Mouse (Mus musculus) liver, adult (tissue): ENCODE measurements around the gene Med9.

ENCODE experiments used
- GATA4 ChIP-seq: IDR thresholded peaks from 2 replicates; pipeline ENCODE4 v1.6.1; 2014; ENCODE audit warnings: mild to moderate bottlenecking, low read length; ENCODE audit not compliant: insufficient replicate concordance

Med9 gene

DNA sequence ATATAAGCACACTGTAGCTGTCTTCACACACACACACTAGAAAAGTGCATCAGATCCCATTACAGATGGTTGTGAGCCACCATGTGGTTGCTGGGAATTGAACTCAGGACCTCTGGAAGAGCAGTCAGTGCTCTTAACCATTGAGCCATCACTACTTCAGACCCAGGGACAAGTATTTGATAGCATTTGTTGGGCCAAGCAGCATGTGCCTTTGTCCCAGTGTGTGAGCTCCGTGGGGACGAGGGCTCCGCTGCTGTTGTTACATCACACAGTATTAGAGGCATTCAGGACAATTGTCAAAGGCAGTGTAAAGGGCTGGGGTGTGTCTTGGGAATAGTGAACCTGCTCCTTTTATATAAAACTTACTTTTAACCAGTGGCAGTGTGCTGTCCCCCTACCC is 11.0 kb upstream of the Med9 start:
- TF ChIP-seq GATA4 = no peak

GRCm38 (mm10) chr11:59937615-59938014 is 10.4 kb upstream of the Med9 start:
- TF ChIP-seq GATA4 = no peak

DNA sequence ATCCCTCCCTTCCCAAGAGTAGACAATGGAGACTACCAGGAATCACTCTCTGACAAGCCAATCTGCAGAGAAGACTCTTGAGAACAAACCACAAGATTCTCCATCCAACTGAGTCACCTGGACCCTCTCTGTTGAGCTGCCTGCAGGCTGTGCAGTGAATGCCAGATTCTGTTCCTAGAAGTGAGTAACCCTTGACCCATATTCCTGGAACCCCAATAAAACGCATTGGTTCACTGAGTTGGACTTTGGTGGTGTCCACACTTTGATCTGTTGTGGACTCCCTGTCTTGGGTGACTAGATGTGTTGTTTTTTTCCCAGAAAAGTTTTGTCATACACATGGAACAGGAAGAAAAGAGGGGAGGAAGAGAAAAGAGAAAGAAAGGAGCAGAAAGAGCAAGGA is 8.2 kb upstream of the Med9 start:
- no peak for TF ChIP-seq GATA4

DNA sequence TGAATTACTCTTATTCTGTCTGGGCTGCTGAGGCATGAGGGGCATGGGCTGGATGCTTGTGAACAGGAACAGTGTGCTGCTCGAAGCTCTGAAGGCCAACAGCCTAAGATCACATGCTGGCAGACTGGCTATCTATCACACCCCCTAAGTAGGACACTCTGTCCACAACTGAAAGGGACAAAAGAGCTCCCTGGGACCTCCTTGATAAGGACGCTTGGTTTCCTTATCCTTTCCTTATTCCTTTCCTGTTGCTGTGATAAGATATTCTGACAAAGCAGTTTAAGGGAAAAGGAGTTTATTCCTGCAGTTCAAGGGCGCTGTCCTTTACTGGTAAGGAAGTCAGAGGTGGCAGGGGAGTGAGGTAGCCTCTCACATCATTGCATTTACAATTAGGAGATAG is 7.4 kb upstream of the Med9 start:
- peak; percentile 98 for TF ChIP-seq GATA4

DNA sequence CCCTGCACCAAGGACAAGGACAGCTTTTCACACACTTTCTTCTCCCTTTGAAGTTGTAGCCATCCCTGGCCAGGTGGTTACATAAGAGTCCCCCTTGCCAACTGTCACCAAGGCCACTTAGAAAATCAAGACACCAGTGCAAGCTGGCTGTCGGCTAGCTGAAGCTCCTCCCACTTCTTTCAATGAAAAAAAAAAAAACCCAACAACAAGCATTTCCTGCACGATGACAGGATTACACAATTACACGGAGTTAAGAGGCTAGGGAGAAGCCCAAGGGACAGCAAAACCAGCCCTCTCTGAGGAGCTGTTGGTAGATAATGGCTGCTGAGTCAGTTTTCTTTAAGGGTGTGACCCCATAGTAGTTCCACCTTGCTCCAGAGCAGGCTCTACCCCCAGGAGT is 6.6 kb upstream of the Med9 start:
- TF ChIP-seq GATA4 = no peak

DNA sequence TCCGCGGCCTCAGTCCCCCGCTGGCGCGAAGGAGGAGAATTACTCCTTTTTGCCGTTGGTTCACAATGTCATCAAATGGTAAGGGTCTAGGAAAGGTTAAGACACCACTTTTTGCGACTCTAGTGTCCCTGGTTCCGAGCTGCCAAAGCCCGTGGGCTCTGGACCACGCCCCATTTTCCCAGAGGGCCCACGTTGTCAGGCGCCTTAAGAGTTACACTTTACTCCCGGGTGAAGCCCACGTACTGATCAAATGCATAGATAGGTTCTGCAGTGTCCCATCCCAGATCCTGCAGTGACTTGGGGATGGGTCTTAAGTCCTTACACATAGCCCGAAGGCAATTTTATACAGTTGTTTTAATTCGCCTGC is 378 bp downstream of the Med9 start:
- no peak for TF ChIP-seq GATA4

GRCm38 (mm10) chr11:59952892-59953291 is 4.9 kb downstream of the Med9 start:
- TF ChIP-seq GATA4 = no peak

GRCm38 (mm10) chr11:59956749-59957148 is 8.7 kb downstream of the Med9 start:
- no peak for TF ChIP-seq GATA4

DNA sequence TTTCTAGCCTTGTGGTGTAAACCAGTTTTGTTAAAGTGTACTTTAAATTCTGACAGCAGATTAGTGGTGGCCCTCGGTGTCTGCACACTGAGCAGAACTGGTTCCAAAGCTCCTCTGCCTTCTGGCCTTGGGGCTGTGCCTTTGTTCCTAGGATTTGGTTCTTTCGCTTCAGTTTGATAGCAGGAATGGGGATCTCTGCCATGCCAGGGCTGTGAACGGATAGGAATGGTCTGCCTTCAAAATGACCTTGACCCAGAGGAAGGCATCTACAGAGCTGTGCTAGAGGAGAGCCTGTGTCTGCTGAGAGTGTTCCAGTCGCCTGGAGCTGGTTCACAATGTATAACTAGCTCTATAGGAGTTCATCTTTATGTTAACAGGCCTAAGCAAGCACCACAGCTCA is 11.4 kb downstream of the Med9 start:
- no peak for TF ChIP-seq GATA4

DNA sequence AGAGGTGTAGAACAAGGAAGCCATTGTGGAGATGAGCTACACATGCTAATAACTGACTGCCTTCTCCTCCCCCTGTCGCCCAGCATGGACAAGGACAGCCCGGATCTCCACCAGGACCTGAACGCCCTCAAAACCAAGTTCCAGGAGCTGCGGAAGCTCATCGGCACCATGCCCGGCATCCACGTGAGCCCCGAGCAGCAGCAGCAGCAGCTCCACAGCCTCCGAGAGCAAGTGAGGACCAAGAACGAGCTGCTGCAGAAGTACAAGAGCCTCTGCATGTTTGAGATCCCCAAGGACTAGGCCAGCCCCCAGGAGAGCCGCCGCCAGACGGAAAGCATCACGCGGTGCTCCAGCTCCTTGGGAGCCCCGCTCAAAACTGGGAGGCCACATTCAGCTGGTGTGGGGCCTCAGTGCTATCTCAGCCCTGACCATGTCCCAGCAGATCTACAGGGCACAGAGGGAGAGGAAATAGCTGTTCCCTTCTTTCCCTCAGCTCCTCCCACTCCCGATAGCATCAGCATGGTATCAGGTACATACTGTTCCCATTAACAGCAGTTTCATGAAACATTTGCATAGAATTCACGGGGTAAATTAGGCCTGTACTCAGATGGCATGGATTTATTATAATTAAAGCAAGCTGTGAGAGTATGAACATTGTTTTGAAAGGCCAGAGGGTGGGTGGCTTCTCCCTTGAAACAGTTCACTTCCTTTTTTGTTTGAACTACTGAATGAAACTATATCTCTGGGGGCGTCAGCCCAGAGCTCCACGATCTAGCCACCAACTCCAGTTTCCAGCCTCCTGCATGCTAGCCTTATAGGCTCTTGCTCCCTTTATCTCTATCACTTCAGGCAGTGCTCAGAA is 12.7 kb downstream of the Med9 start:
- no peak for TF ChIP-seq GATA4

DNA sequence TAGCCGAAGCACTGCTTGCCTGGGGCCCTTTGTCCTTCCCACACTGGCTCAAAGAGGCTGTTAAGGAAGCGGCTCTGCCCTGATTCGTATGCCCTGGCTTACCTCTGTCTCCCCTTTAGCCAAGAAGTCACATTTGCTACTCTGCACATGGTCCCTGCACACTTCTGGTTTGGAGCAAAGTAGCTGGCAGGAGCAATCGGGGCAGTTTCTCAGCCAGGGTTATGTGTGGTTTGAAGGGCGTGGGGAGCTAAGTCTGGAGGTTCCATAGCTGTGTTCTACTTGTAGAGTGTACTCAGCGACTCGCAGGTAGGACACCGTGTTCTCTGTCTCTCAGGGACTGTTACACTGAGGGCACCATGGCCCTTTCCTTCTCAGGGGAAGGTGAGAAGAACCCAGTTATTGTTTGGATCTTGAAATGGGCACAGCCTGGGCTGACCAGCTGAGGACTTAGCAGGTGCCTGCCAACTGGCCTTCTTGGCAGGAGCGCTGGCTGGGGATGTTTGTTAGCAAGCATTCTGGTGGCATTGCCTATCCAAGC is 13.4 kb downstream of the Med9 start:
- TF ChIP-seq GATA4 = no peak

DNA sequence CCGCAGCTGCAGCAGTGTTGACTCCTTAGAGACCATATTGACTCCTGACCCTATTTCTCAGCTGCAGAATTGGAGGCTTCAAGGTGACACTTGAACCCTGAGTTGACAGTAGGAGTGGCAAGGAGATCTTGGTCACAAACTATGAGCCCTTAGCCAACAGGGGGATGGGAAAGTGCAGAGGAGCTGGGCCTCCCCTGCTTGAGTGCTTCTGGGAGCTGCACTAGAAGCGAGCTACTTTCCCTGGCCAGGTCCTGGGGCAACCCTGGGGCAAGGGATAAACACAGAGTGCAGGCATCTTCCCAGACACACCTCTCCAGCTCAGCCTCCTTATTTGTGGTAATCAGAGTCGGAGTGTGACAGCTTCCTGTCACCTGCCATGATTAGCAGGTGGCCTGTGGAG is 14.6 kb downstream of the Med9 start:
- no peak for TF ChIP-seq GATA4

DNA sequence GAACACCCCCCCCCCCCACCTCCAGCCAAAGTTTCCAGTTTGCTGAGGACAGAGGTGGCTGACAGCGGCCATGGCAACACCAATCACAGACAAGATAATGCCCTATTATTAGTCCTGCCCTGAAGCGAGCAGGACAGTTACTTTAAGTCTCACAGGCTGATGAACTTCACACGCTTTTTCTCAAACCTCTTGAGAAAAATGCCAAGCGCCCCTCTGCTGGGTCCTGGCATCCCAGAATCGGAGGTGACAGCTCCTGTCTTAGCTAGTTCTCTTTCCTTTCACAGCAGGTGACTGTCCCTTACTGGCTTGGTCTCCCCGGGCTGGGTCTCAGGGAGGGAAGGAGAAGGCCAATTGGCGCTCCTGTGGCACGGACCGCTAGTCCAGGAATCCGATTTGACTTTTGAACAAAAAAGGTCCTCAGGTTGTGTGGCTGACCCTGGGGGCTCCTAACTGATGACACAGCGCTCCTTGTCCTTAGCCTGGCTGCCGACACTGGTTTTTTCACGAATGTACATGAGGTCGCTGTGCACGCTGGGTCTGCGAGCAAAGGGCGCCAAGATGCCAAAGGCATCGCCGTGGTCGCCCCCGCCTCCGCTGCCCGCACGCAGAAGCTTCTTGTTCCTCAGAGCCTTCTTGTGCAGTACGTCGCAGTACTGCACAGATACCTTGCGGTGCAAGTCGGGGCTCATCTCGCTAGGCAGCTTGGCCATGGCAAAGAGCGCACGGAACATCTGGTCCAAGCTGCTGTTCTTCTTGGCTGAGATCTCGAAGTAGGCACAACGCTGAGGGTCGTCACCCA is 15.6 kb downstream of the Med9 start:
- TF ChIP-seq GATA4 = no peak

DNA sequence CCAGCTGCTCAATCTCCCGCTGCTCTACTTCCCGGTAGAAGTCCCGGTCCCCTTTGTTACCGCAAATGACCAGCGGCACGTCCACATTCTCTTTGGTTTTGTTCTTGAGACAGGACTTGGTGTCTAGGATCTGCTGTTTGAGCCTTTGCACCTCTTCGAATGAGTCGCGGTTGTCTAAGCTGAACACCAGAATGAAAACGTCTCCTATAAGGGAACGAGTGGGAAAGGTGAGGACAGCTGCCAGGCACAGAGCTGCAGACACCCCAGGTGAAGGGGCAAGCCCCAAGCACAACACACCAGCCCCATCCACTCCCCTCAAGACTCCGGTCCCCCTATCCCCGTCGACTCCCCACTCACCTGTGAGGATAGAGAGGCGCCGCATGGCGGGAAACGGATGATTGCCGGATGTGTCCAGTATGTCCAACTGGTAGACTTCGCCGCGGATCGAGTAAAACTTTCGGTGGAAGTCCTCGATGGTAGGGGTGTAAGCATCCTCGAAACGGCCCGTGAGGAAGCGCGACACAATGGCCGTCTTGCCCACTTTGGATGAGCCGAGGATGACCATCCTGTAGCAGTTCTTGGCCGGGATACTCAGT is 16.3 kb downstream of the Med9 start:
- no peak for TF ChIP-seq GATA4

- no peak for TF ChIP-seq GATA4
Observed at GRCm38 (mm10) chr11:59964818-59965217, 16.8 kb downstream of the Med9 start, which contains the start of gene Rasd1. Gene Rasd1, minus strand, starts transcription at chr11:59964944.
